Mouse (Mus musculus) kidney, postnatal 14 days (tissue): ENCODE measurements around the gene Grm2.
A peak's percentile ranks its signal among the peaks of the same experiment; 100 is the strongest.
"Not testable (repeated sequence)": the region's sequence is repeated elsewhere in the genome, so short reads cannot be mapped to it uniquely, and the experiment has no call there.

ENCODE experiments used
- DNase-seq: peaks from one replicate; pipeline ENCODE4 v3.0.0; 2022; ENCODE audit warnings: mixed read lengths

The Grm2 gene

GRCm38 (mm10) chr9:106647226-106647625 is 8.7 kb downstream of the Grm2 start:
- no peak for DNase-seq

- no peak for DNase-seq
Measured at GRCm38 (mm10) chr9:106645684-106646271, 10.1 kb downstream of the Grm2 start.

GRCm38 (mm10) chr9:106643787-106644186 is 12.1 kb downstream of the Grm2 start:
- no peak for DNase-seq

- DNase-seq = peak; percentile 61
Measured at GRCm38 (mm10) chr9:106643128-106643527, 12.8 kb downstream of the Grm2 start.

- no peak for DNase-seq
Measured at GRCm38 (mm10) chr9:106641346-106641745, 14.5 kb downstream of the Grm2 start.

GRCm38 (mm10) chr9:106638154-106638553 is 17.7 kb downstream of the Grm2 start:
- no peak for DNase-seq

GRCm38 (mm10) chr9:106632185-106632584 is 23.7 kb downstream of the Grm2 start:
- DNase-seq = no peak

GRCm38 (mm10) chr9:106627796-106628195 is 28.1 kb downstream of the Grm2 start:
- not testable (repeated sequence) for DNase-seq

- no peak for DNase-seq
Measured at GRCm38 (mm10) chr9:106626282-106626681, 29.6 kb downstream of the Grm2 start, which contains the start of gene Iqcf6. TSS of gene Iqcf6 (plus strand) at chr9:106626582.

- no peak for DNase-seq
Measured at GRCm38 (mm10) chr9:106617496-106617895, 38.4 kb downstream of the Grm2 start.

GRCm38 (mm10) chr9:106616306-106616705 is 39.6 kb downstream of the Grm2 start:
- no peak for DNase-seq

GRCm38 (mm10) chr9:106614616-106615015 is 41.3 kb downstream of the Grm2 start:
- DNase-seq = no peak

- no peak for DNase-seq
Measured at GRCm38 (mm10) chr9:106613951-106614350, 41.9 kb downstream of the Grm2 start.

GRCm38 (mm10) chr9:106610727-106611126 is 45.2 kb downstream of the Grm2 start:
- no peak for DNase-seq

- peak; percentile 27 for DNase-seq
Measured at GRCm38 (mm10) chr9:106600546-106600945, 55.3 kb downstream of the Grm2 start.

GRCm38 (mm10) chr9:106598466-106598865 is 57.4 kb downstream of the Grm2 start:
- no peak for DNase-seq

- no peak for DNase-seq
Measured at GRCm38 (mm10) chr9:106595836-106596235, 60.0 kb downstream of the Grm2 start.

- not testable (repeated sequence) for DNase-seq
Measured at GRCm38 (mm10) chr9:106595402-106595801, 60.5 kb downstream of the Grm2 start.
